Mouse (Mus musculus) spleen, adult 12 weeks (tissue): Measurements from ENCODE around the gene Mpped2.

Experiments
- DNase-seq: peaks from one replicate; pipeline ENCODE4 v3.0.0; 2022; ENCODE audit warnings: low spot score

Gene Mpped2

DNA sequence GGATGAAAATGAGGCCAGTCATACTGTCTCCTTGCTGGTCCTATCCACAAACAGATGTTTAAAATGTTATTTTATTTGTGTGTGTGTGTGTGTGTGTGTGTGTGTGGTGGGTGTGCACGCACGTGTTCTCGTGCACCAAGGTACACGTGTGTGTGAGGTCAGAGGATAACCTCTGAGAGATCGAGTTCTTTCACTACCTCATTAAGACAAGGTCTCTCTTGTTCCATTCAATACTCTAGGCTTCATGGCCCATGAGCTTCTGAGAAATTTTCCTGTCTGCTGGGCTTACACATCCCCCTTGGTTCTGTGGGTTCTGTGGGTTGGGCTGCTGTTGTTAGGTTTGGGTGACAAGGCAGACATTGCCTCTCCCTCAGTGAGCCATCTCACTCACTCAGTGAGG, 12.6 kb downstream of the Mpped2 start:
- no peak for DNase-seq

DNA sequence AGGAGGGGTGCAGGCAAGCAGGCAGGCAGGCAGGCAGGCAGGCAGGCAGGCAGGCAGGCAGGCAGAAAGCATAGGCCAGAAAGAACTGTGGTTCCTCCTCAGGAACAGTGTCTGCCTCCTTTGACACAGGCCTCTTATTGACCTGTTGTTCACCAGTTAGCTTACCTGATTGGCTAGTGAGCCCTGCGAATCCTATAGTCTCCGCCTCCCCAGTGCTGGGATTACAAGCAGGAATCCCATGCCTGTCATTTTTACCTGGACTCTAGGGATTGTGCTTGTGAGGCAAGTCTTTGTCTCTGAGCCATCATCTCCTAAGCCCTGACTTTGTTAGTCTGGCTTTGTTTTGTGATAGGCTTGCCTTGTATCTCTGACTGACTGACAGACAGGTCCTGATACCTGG, 14.1 kb downstream of the Mpped2 start:
- DNase-seq: no peak

DNA sequence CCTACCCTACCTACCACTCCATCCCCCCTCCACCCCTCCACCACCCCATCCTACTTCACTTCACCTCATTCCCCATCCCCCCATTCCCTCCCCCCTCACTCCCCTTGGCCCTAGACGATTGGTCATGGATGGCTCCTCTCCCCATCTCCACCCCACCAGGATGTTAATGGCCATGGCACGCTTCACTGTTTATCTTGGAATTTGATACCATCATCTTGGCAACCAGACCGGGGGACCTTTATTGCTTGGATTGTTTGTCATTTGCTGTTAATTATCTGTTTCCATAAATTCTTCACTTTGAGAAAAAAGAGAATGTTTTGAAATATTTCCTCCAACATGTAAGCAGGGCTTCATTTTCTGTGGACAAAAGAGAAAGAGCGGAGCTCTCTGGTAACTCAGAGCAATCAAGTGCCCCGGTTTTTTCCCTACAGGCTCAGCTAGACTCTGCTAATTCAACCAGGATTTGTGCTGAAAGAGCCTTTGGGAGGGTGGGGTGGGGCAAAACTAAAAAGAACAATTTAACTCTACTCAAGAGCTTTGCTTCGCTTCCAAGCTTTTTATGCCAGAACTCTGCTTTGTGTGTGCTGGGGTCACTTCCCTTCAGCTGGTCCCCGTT, 17.9 kb downstream of the Mpped2 start:
- no peak for DNase-seq

DNA sequence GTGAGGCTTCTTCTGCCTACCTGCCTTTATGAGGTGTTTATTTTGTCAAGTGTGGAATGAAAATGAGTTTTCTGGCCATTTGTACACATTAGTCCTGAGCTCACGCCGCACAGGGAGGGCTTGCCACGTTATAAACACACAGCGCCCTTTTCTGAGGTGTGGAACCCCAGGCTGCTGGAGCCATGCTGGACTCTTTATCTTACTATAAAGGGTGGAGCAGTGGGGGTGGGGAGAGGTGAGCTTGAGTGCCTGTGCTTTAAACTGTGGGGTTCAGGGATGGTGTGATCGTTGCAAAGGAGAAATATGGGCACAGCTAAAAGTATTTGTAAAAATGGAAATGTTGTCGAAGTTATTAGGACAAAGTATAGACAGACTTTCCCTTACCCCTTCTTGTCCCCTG, 18.4 kb downstream of the Mpped2 start:
- no peak for DNase-seq

DNA sequence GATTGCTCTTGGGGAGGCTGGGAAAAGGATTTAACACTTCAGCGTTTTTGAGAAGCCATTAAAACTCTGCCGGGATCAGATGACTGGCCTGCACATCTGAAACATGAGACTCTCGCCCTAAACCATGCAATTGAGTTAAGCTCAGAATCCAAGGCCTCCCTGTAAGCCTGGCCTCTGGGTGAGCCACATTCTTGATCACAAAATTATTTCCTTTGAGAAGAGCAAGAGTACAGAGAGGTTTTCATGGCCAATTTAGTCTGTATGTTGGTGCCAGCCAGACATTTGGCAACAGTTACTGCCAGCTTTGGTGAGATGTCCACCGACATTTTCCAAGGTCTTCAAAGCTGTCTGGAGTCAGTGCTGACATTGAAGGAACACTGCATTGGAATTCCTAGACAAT, 20.1 kb downstream of the Mpped2 start:
- no peak for DNase-seq

DNA sequence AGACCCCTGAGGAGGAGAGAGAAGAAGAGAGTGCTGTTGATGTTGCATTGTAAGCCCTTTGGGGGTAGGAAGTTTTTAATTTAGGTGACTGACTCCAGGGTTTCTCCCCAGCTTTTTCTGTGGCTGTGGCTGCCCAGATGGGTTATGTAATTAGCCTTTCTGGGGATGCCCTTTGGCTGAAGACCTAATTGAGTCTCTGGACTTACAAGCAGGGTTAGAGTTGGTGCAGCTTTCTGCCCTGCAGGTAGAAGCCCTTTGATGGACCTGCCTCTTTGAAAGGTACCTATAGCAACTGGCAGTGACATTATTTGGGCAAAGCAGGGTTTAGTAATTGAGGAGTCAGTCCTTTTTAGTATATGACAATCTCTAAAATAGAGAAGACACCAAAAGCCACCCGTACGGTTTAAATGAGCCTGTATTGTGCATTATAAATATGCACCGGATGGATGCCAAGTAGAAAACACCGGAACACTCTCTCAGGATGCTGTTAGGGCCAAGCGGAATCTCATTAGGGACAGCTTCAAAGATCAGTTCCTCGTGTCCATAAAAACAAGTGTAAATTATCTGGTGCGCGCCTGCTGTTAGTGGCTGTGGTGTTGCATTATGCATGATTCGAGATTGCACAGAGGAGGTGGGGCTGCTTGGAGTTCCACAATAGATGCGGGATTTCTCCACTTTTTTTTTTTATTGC, 22.8 kb downstream of the Mpped2 start:
- DNase-seq: no peak

DNA sequence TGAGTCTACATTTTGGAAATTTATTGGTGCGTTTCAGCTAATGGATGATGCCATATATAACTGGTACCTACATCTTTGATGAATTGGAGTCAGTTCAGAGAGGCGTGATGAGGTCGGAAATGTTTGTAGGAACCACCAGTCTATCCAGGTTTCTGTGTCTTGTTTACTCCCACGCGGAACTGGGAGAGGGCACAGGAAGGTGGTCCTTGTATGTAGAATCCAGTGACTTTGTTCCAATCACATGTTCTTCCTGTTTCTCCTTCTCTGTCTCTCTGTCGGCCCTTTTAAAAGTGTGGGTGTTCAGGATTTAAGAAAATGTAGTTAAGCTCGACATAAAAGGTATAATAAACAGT, 23.3 kb downstream of the Mpped2 start:
- no peak for DNase-seq

DNA sequence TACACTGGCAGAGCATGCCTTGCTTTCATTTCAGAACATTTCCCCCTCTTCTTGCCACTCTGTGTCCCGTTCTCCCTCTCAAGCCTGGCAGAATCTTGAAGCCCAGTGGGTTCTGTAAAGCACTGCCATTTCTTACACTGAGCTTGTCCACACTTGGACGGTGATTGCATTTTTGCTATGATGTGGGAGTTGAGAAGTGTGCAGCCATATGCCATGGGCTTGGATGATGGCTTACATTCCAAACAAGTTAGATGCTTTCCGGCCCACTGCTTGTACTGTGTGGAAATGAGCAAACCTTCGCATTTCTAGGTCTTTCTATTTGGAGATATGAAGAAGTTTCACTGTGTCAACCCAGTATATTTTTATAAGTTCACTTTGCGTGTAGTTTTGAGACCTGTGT, 25.8 kb downstream of the Mpped2 start:
- DNase-seq: no peak

DNA sequence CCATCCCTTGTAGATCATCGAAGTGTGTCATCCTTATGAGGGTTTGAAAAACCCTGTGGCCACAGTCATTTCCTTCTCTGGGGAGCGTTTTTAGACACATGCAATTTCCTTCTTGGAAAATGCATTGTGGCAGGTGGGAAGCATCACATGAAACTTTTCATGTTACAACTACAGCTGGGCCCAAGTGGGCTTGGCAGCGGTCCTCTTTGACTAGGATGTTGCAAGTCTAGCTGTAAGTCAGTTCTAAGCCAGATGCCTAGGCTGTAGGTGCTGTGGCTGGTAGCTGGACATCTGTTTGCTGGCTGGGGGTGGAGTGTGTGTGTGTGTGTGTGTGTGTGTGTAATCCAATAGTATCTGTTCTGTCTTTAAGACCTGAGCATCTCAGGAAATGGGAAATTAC, 26.4 kb downstream of the Mpped2 start:
- no peak for DNase-seq

DNA sequence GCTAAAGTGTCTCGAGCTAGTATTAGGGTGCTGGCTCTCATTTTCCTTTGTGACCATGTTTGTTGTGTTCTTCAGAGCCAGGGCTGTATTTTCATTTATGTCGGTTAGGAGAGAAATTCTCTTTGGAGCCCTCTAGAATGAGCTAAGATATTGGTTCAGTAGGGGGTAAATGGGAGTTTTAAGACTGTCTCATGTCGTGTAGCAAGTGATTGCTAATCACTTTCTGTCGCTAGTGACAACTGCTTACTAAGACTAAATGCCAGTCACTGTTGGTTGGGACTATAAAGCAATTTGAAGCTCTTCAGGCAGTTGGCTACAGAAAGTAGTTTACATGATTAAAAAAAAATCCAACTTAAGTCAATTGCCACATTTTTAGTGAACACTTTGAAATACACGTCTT, 27.6 kb downstream of the Mpped2 start:
- DNase-seq: no peak

DNA sequence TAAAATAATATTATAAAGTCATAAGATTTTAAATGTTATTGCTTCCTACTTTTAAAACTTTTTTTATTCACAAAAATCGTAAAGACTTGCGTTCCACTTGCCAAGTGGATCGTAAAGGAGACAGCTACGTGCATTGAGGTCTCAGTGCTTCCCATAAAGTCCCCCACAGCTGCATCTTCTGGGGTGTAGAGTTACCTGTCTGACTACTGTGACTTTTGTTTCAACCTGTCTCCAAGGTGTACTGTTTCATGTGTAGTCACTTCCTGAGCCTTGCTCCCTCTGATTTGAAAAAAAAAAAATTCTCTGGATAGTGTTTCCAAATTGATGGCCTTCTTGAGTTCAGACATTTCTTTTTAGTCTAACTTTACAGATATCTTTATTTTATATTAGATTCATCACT, 29.0 kb downstream of the Mpped2 start:
- no peak for DNase-seq

DNA sequence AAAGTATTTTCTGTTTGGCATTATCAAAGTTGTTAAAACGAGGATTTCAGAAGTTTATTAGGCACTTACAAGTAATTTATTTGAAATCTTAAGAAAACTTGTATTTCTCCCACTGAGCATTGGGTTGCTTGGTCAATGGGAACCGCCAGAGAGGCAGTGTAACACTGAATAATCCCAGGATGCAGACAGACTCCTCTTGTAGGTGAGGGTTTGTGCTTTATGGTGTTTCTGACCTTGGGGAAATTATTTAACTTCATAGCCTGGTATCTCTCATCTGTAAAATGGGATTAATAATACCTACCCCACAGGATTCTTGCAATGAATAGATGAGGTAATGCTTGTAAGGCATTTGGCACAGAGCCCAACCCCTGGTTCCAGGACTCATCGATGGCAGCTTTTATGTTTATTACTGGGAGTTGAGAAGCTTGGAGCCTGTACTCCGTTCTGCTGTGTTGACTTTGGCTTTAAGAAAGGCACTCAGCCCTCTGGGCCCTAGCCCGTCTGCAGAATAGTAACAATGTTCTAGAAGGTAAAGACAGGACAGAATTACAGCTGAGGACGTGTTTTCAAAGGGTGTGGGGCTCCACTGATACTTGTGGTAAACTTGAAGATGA, 37.0 kb downstream of the Mpped2 start:
- DNase-seq: no peak

DNA sequence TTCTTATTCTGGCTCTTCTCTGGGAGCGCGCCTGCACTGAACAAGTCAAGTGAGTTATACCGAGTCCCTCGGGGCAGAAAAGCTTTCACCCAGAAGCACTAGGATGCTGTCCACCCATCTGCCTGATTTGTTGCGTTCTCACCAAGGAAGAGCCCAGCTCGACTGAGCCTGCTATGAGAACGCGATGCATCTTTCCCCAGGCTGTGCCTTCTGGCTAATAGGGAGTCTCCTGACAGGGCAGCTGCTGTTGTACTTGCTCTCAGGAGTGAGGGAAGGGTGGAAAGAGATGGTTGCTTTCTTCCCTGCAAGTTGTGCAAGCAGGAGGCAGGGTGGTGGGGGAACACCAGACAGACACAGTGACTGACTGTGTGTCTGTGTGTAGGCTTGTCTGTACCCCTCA, 37.5 kb downstream of the Mpped2 start:
- DNase-seq: no peak

DNA sequence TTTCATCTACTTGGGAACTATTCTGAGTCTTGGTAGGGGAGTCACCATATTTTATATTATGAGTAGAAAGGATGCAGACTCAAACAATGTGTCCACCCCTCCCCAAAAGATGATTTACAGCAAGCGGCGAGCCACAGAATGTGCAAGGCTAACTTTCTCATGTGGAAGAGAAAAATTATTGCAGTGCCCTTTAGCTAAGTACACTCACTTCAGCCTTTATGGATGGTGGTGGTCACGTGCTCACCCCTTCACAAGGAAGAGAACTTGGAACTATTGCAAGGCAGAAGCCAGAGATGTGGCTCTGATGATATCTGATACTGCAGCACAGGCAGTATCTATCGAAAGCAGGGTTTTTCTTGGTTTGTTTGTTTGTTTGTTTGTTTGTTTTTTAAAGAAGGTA, 38.4 kb downstream of the Mpped2 start:
- no peak for DNase-seq

DNA sequence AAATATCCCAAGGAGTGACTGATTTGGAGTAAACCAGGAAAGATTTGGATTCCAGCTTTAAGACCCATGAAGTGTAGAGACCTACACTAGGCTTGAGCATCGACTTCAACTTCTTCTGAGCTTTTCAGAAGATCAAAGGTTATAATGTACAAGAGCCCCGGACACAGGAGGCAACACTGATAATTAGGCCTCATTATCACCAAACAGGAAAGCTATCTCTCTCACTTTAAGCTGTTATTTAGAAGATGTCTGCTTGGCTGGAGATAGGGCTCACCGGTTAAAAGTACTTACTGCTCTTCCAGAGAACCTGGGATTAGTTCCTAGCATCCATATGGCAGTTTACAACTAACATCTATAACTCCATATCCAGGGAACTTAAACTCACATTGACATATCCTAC, 39.1 kb downstream of the Mpped2 start:
- DNase-seq: no peak

DNA sequence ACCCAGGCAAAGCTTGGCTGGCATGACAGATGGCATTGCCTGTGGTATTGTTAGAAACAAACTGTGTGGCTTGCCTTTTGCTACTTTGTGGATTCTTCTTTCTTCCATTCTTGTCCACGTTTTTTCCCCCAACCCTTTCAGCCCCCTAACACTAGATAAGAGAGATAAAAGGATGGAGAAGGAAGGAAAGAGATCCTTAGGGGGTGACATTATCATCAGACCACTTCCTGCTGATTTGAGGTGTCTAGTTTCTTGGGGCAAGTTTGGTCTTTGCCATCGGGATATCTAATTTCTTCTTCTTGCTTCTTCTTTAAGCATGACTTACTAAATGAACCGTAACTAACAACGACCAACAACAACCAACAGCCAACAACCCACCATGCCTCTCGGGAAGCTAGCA, 40.3 kb downstream of the Mpped2 start:
- DNase-seq: no peak

DNA sequence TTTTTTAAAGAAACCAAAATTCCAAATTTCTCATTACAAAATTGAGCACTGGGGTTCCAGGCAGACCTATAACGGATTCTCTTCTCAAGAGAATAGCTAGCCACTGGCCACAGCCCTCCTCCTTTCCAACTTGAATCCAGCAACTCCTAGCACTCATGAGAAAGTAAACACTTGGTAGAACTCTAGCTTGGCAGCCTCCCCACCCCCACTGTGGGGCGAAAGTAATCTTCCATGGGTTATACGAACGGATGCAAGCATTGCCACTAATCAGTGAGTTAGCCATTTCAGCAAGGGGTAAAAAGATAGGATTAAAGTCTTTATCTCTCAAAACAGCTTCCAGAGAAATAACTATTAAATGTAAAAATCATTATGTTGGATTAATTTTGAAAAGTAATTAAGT, 40.9 kb downstream of the Mpped2 start:
- DNase-seq: no peak

DNA sequence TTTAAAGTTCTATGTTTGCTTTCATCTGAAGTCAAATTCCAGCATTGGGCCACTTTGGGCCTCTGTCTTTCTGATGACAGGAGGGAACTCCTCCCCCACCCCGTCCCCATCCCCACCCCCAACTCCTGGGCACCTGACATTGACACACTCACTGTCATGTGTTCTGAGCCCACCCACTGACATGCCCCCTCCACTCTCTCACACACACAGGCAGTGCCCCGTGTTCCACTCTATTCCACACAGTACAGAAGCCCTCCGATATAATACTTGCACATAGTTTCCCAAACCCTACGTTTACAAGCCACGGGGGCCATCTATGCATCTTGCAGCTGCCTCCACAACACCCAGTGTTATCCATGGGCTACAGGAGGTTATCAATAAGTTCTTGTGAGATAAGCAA, 42.1 kb downstream of the Mpped2 start:
- no peak for DNase-seq

DNA sequence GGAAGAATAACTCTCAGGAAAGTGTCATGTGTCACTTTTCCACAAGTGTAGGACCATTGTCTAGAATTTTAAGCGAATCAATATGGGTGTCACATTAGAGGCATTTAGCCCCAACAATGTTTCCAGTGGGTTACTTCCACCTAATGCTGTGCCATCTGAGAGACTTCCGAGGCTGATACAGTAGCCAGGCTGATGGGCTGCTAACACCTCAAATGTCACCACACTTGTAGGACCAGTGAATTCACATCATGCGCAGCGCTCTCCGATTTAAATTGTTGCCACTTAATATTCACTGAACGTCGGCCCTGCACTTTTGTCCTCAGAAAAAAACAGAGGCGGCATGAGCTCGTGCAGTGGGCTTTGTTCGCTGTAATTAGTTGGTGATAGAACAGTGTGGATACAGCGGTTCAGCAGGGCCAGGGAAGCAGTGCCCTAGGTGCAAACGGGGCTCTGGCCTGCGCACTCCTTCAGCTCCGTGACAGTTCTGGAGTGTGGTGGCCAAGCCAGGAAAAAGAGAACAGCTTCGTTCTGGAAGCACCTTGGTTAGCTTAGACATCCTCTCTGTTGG, 42.8 kb downstream of the Mpped2 start:
- DNase-seq: no peak

DNA sequence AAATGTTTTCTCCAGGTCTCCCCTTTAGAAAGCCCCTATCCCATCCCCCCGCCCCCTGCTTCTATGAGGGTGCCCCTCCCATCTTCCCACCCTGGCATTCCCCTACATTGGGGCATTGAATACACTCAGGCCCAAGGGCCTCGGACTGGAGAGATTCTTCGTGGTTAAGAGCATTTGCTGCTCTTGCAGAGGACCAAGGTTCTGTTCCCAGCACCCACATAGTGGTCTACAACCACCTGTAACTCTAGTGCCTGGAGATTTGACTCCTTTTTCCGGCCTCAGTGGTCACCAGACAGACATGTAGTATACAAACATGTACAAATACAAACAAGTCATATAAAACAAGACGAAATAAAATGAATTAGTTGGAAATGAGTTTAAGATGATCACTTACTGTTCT, 45.9 kb downstream of the Mpped2 start:
- DNase-seq: no peak

DNA sequence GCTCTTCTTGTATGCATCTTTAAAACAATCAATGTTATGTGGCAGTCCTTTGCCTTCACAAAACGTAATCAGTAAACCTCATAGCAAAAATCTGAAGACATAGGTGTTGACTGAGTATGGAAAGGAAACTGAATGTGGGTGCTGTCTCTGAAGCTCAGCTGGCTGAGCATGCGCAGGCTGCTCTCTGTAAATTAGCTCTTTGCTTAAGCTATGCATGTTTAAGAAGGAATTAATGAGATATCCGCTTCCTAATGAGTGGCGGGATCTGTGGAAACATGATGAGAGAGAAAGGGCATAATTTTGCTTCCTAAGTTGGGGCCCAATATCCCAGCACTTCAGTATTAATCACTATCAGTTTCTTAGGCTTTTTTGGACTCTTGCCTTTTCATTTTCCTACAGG, 51.0 kb downstream of the Mpped2 start:
- no peak for DNase-seq

DNA sequence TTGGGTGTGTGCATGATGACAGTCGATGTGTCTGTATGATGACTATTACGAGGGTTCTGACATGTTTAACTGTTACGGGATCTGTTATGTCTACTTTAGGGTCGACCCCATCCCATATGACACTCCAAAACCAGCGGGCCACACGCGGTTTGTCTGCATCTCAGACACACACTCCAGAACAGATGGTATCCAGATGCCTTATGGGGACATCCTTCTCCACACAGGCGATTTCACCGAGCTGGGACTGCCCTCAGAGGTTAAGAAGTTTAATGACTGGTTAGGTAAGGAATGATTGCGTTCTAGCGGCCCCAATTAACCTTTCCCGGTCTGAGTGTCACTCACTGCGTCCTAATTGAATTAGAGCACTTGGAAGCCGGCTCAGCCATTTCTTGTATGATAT, 51.5 kb downstream of the Mpped2 start:
- no peak for DNase-seq

DNA sequence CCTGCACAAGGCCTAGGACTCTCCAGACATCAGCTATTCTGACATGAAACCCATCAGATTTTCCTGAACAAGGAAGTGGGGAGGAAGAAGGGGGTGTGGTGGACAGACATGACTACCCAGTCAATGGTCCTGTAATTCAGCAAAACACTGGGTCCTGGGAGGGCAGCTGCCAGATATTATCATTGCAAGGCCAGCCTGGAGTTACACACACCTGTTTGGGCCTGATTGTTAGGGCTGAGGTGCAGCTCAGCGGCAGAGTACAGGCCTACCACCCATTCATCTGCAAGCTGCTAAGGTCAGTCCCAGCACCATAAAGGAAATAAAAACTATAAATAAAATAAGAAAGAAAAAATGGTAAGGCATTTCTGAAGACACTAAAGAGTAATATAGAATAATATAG, 52.3 kb downstream of the Mpped2 start:
- no peak for DNase-seq

DNA sequence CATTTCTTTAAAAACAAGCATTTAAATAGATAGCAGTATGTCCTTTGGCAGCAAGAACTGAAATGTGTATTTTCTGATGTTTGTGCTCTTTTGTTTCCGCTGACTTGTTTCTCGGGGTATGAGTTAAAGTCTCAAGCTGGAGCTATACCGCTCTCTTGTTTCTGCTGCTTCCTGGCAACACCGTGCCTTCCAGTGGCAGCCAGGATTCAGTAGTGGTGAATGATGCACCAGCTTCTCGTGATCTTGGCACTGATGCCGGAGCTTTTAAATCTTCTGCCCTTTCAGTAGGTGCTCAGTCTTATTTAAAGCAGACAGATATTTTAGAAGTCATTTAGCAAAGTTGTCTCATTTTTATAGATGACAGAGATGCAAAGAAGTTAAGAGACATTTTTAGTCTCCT, 53.1 kb downstream of the Mpped2 start:
- DNase-seq: no peak
